Mouse (Mus musculus) lung, adult 2 months (tissue): ENCODE data around the gene Ehd1.

Experiments used
- CTCF ChIP-seq: fragments of 200-500 bp; IDR thresholded peaks from 2 replicates; pipeline ENCODE4 v1.5.1; 2011; ENCODE audit warnings: mild to moderate bottlenecking, low read length, control low read depth; ENCODE audit not compliant: insufficient read depth
- POLR2A ChIP-seq: fragments of 200-500 bp; IDR thresholded peaks from 2 replicates; pipeline ENCODE4 v1.6.1; 2011; ENCODE audit warnings: low read depth, mild to moderate bottlenecking, control low read depth, low read length, borderline replicate concordance; ENCODE audit errors: extremely low read depth

GRCm38 (mm10) chr19:6339890-6340504 lies 63.5 kb downstream of the Ehd1 start:
- peak; percentile 56 for TF ChIP-seq CTCF
- peak; percentile 66; the same call in 1 of the 2 replicates for TF ChIP-seq POLR2A
